Mouse (Mus musculus) kidney, postnatal 36 days (tissue): Measurements from ENCODE around the gene Ptges2.

Experiments used
- DNase-seq, 2 experiments: peaks; one replicate each; pipeline ENCODE4 v3.0.0; 2021 to 2022; ENCODE audit warnings: mixed read lengths in 2 of 2

The Ptges2 gene

GRCm38 (mm10) chr2:32441550-32441949 is 45.9 kb downstream of the Ptges2 start:
- DNase-seq, result no peak

- no peak for DNase-seq
These were observed 49.8 kb downstream of the Ptges2 start for GRCm38 (mm10) chr2:32445535-32445934.

GRCm38 (mm10) chr2:32447264-32447936 is 51.7 kb downstream of the Ptges2 start:
- DNase-seq, result peak; percentile 54 to 56

- no peak for DNase-seq
These were observed 52.8 kb downstream of the Ptges2 start for GRCm38 (mm10) chr2:32448480-32448879.

- DNase-seq, result no peak
These were observed 54.4 kb downstream of the Ptges2 start, which contains the start of gene Naif1 for GRCm38 (mm10) chr2:32449761-32450754. Gene Naif1, plus strand, starts transcription at chr2:32450457.

- DNase-seq, result peak; percentile 98 to 100
These were observed 55.5 kb downstream of the Ptges2 start, which contains the start of gene Slc25a25 for GRCm38 (mm10) chr2:32450881-32451844. Gene Slc25a25, minus strand, starts transcription at chr2:32451445.

- peak; percentile 98 to 99 for DNase-seq
These were observed 56.2 kb downstream of the Ptges2 start for GRCm38 (mm10) chr2:32451870-32452372.

GRCm38 (mm10) chr2:32452441-32452971 is 56.8 kb downstream of the Ptges2 start:
- peak in 1 of 2 experiments; percentile 24 for DNase-seq

GRCm38 (mm10) chr2:32453641-32454303 is 58.1 kb downstream of the Ptges2 start:
- no peak for DNase-seq

- no peak for DNase-seq
These were observed 58.9 kb downstream of the Ptges2 start for GRCm38 (mm10) chr2:32454633-32455032.

GRCm38 (mm10) chr2:32455101-32455500 is 59.4 kb downstream of the Ptges2 start:
- DNase-seq, result no peak
